Mouse (Mus musculus) hindbrain, embryonic 12.5 days (tissue): ENCODE data around the gene Nbr1. TPM values are rescaled to one million over a fixed set of nuclear protein-coding genes. Genes with fewer than 3 reads are reported as not detected.
"Not testable (repeated sequence)": the region's sequence is repeated elsewhere in the genome, so short reads cannot be mapped to it uniquely, and the experiment has no call there.

Source experiments
- ATAC-seq: fragments of 200-750 bp; cut with Nextera tagmentation; 2 replicates; pipeline ENCODE4 v1.8.0; 2017; ENCODE audit warnings: moderate TSS enrichment; ENCODE audit not compliant: low FRiP score
- H3K27ac ChIP-seq: fragments of 300-500 bp; sonication (generic); 2 replicates; pipeline ENCODE4 v1.5.1; 2016; ENCODE audit warnings: mild to moderate bottlenecking
- H3K27me3 ChIP-seq: fragments of 300-500 bp; sonication (generic); 2 replicates; pipeline ENCODE4 v1.6.1; 2016; ENCODE audit warnings: mild to moderate bottlenecking
- H3K36me3 ChIP-seq: fragments of 300-500 bp; sonication (generic); 2 replicates; pipeline ENCODE4 v1.6.1; 2016; ENCODE audit warnings: mild to moderate bottlenecking
- H3K4me1 ChIP-seq: fragments of 300-500 bp; sonication (generic); 2 replicates; pipeline ENCODE4 v1.6.1; 2016
- H3K4me2 ChIP-seq: fragments of 300-500 bp; sonication (generic); replicated peaks from 2 replicates; pipeline ENCODE4 v1.6.1; 2016; ENCODE audit warnings: mild to moderate bottlenecking
- H3K4me3 ChIP-seq: fragments of 300-500 bp; sonication (generic); 2 replicates; pipeline ENCODE4 v1.5.1; 2016; ENCODE audit warnings: mild to moderate bottlenecking
- H3K9ac ChIP-seq: fragments of 300-500 bp; sonication (generic); 2 replicates; pipeline ENCODE4 v1.6.1; 2016; ENCODE audit warnings: mild to moderate bottlenecking, moderate library complexity
- H3K9me3 ChIP-seq: fragments of 300-500 bp; sonication (generic); replicated peaks from 2 replicates; pipeline ENCODE4 v1.6.1; 2016; ENCODE audit warnings: mild to moderate bottlenecking
- WGBS: fragments of 180-500 bp; shearing (Covaris S2); methylation state at CpG from one replicate; pipeline ENCODE4 v1.1.7; 2016; 5-methylcytosine and 5-hydroxymethylcytosine counted together
- polyA plus RNA-seq: library from polyadenylated mRNA; unstranded; fragments of >200 nt; fragmentation: Nextera tagmentation; extraction: Ambion mirVana; gene quantifications from 2 replicates; pipeline ENCODE4 v1.2.1, GENCODE M21; 2016

Nbr1 gene
- polyA plus RNA-seq, 1 experiment from 2014 or later = 122 TPM

- no peaks in the 10 kb centered on the region for H3K9me3 ChIP-seq
- H3K4me3 ChIP-seq = no peak overlapping the region
- H3K9ac ChIP-seq = no peak overlapping the region
- 79% methylated on average over 4 of the region's 4 CpGs for WGBS
- H3K4me1 ChIP-seq = peaks cover 8% of the 10 kb centered on the region
- peaks cover 6% of the 10 kb centered on the region for H3K36me3 ChIP-seq
- no peak for ATAC-seq
- no peak overlapping the region for H3K4me2 ChIP-seq
- H3K27ac ChIP-seq = no peak overlapping the region
- no peaks in the 10 kb centered on the region for H3K27me3 ChIP-seq
These were observed 33.9 kb downstream of the Nbr1 start for GRCm38 (mm10) chr11:101585805-101586204.

- H3K4me2 ChIP-seq = no peak overlapping the region
- H3K4me1 ChIP-seq = no peaks in the 10 kb centered on the region
- H3K9me3 ChIP-seq = no peaks in the 10 kb centered on the region
- no peak overlapping the region for H3K9ac ChIP-seq
- no peak overlapping the region for H3K27ac ChIP-seq
- WGBS = 90% methylated on average over 10 of the region's 10 CpGs
- no peak overlapping the region for H3K4me3 ChIP-seq
- no peaks in the 10 kb centered on the region for H3K27me3 ChIP-seq
- H3K36me3 ChIP-seq = 0 out of 2 replicates have a peak, but pooled peaks cover 5% of the 10 kb centered on the region
- ATAC-seq = no peak
These were observed 35.7 kb downstream of the Nbr1 start for GRCm38 (mm10) chr11:101587676-101588075.

GRCm38 (mm10) chr11:101588868-101589267 lies 36.9 kb downstream of the Nbr1 start:
- Histone ChIP-seq H3K4me1 (no peaks in the 10 kb centered on the region), H3K27ac (no peak overlapping the region)

GRCm38 (mm10) chr11:101589444-101589843 lies 37.5 kb downstream of the Nbr1 start:
- WGBS = 34% methylated on average over 5 of the region's 5 CpGs
- H3K27ac ChIP-seq = no peak overlapping the region
- H3K9ac ChIP-seq = no peak overlapping the region
- no peaks in the 10 kb centered on the region for H3K27me3 ChIP-seq
- no peak overlapping the region for H3K4me2 ChIP-seq
- H3K9me3 ChIP-seq = no peaks in the 10 kb centered on the region
- 0 out of 2 replicates have a peak, but pooled peaks cover 5% of the 10 kb centered on the region for H3K36me3 ChIP-seq
- ATAC-seq = no peak
- no peaks in the 10 kb centered on the region for H3K4me1 ChIP-seq
- no peak overlapping the region for H3K4me3 ChIP-seq

More at GRCm38 (mm10) chr11:101588868-101589267, 36.9 kb downstream of the Nbr1 start:
- Histone ChIP-seq H3K36me3 (0 out of 2 replicates have a peak, but pooled peaks cover 5% of the 10 kb centered on the region), H3K4me2 (no peak overlapping the region), H3K27me3 (no peaks in the 10 kb centered on the region), H3K4me3 (no peak overlapping the region), H3K9ac (no peak overlapping the region), H3K9me3 (no peaks in the 10 kb centered on the region)
- no peak for ATAC-seq
- WGBS = 90% methylated on average over 7 of the region's 7 CpGs

- Histone ChIP-seq H3K4me2 (no peak overlapping the region), H3K9ac (no peak overlapping the region)
- WGBS = 74% methylated on average over 12 of the region's 12 CpGs
These were observed 38.2 kb downstream of the Nbr1 start for GRCm38 (mm10) chr11:101589989-101590624.

GRCm38 (mm10) chr11:101599156-101599555 lies 47.2 kb downstream of the Nbr1 start, which contains the start of gene Gm11634:
Gene Gm11634, minus strand, starts transcription at chr11:101599256.
- no peak within 1 kb of the TSS for H3K27ac ChIP-seq
- no peak within 1 kb of the TSS for H3K4me3 ChIP-seq
- no peak within 1 kb of the TSS for H3K4me2 ChIP-seq
- H3K36me3 ChIP-seq = no peaks in the 10 kb centered on the region
- no peak for ATAC-seq
- no peak within 1 kb of the TSS for H3K9ac ChIP-seq
- H3K4me1 ChIP-seq = no peaks in the 10 kb centered on the region
- no peaks in the 10 kb centered on the region for H3K9me3 ChIP-seq
- no peaks in the 10 kb centered on the region for H3K27me3 ChIP-seq
- 82% methylated on average over 6 of the region's 6 CpGs for WGBS

More at GRCm38 (mm10) chr11:101589989-101590624, 38.2 kb downstream of the Nbr1 start:
- Histone ChIP-seq H3K27me3 (no peaks in the 10 kb centered on the region), H3K27ac (no peak overlapping the region), H3K36me3 (0 out of 2 replicates have a peak, but pooled peaks cover 5% of the 10 kb centered on the region), H3K9me3 (no peaks in the 10 kb centered on the region), H3K4me1 (no peaks in the 10 kb centered on the region), H3K4me3 (no peak overlapping the region)
- no peak for ATAC-seq

GRCm38 (mm10) chr11:101602491-101602890 lies 50.5 kb downstream of the Nbr1 start:
- H3K9ac ChIP-seq = no peak overlapping the region
- no peak for ATAC-seq
- WGBS = 12% methylated on average over 3 of the region's 3 CpGs

GRCm38 (mm10) chr11:101604116-101604515 lies 52.2 kb downstream of the Nbr1 start:
- Histone ChIP-seq H3K9ac (no peak overlapping the region), H3K4me1 (no peaks in the 10 kb centered on the region), H3K9me3 (no peaks in the 10 kb centered on the region), H3K4me2 (peak overlapping the region; percentile 52), H3K27ac (no peak overlapping the region), H3K27me3 (no peaks in the 10 kb centered on the region), H3K36me3 (no peaks in the 10 kb centered on the region), H3K4me3 (peak overlapping the region; percentile 29)
- 0% methylated on average over 3 of the region's 3 CpGs for WGBS
- no peak for ATAC-seq

More at GRCm38 (mm10) chr11:101602491-101602890, 50.5 kb downstream of the Nbr1 start:
- H3K4me1 ChIP-seq = no peaks in the 10 kb centered on the region
- H3K27me3 ChIP-seq = no peaks in the 10 kb centered on the region
- H3K36me3 ChIP-seq = no peaks in the 10 kb centered on the region
- no peak overlapping the region for H3K4me3 ChIP-seq
- no peak overlapping the region for H3K4me2 ChIP-seq
- H3K27ac ChIP-seq = no peak overlapping the region
- H3K9me3 ChIP-seq = no peaks in the 10 kb centered on the region

- H3K4me1 ChIP-seq, H3K27me3 ChIP-seq, H3K9me3 ChIP-seq, H3K36me3 ChIP-seq, H3K27ac ChIP-seq: not testable (repeated sequence)
- Histone ChIP-seq H3K4me2 (peak overlapping the region; percentile 52), H3K4me3 (peak overlapping the region; percentile 29), H3K9ac (peak overlapping the region; percentile 28; the same call in 1 of the 2 replicates)
- 2% methylated on average over 30 of the region's 30 CpGs for WGBS
- ATAC-seq = peak; percentile 71
These were observed 52.8 kb downstream of the Nbr1 start for GRCm38 (mm10) chr11:101604531-101605453.

GRCm38 (mm10) chr11:101607134-101607533 lies 55.2 kb downstream of the Nbr1 start:
- H3K27ac ChIP-seq, H3K4me3 ChIP-seq, H3K36me3 ChIP-seq, H3K4me2 ChIP-seq, H3K9ac ChIP-seq, H3K9me3 ChIP-seq, H3K4me1 ChIP-seq, ATAC-seq, H3K27me3 ChIP-seq: not testable (repeated sequence)
- 87% methylated on average over 4 of the region's 4 CpGs for WGBS

GRCm38 (mm10) chr11:101610445-101610844 lies 58.5 kb downstream of the Nbr1 start:
- H3K4me1 ChIP-seq = 0 out of 2 replicates have a peak, but pooled peaks cover 5% of the 10 kb centered on the region
- H3K27me3 ChIP-seq = no peaks in the 10 kb centered on the region
- 42% methylated on average over 11 of the region's 11 CpGs for WGBS
- ATAC-seq = no peak
- no peak overlapping the region for H3K4me3 ChIP-seq
- no peak overlapping the region for H3K9ac ChIP-seq
- H3K36me3 ChIP-seq = no peaks in the 10 kb centered on the region
- H3K27ac ChIP-seq = no peak overlapping the region
- no peak overlapping the region for H3K4me2 ChIP-seq
- H3K9me3 ChIP-seq = no peaks in the 10 kb centered on the region

GRCm38 (mm10) chr11:101613596-101613995 lies 61.6 kb downstream of the Nbr1 start:
- H3K4me2 ChIP-seq = no peak overlapping the region
- peaks cover 25% of the 10 kb centered on the region for H3K4me1 ChIP-seq
- no peaks in the 10 kb centered on the region for H3K36me3 ChIP-seq
- 74% methylated on average over 6 of the region's 6 CpGs for WGBS
- H3K9ac ChIP-seq = no peak overlapping the region
- no peak overlapping the region for H3K27ac ChIP-seq
- ATAC-seq = no peak
- no peaks in the 10 kb centered on the region for H3K9me3 ChIP-seq
- no peak overlapping the region for H3K4me3 ChIP-seq
- H3K27me3 ChIP-seq = no peaks in the 10 kb centered on the region
